Mouse (Mus musculus): ENCODE results near the gene Gm43552. TPM values are rescaled to one million over a fixed set of nuclear protein-coding genes. Genes with fewer than 3 reads are reported as not detected.

The Gm43552 gene
- total RNA-seq, 1 experiment from 2014 or later = not detected

DNA sequence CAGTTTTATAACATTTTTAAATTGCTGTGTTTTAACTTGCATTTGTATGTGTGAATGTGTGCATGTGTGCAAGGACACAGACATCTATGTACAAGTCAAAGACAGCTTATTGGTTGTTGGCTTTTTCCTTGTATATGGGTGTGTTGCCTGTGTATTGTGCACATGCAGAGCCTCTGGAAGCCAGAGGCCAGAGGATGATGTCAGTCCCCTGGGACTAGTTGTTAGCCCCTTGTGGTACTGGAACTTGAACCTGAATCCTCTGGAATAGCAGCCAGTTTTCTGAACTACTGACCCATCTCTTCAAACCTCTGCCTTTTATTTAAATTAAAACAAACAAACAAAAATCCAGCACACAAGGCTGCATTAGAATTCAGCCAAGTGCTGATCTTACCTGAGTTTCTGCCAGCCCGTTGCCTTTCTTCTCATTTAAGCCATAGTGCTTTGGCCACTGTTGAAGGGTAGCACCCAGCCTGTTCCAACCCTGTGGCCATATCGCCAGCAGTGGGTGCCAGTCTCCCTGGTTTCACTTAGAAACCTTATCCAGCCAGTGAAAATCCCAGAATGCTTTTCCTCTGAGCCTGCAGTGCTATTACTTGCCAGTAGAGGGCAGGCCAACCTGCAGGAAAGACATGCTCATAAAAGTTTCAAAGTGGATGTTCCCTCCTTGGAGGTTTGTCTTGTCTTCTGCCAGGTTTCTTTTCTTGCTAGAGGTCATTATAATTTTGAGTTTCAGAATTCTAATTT lies 91.2 kb downstream of the Gm43552 start:
- peak; percentile 92 for ATAC-seq (replicated peaks; ENCODE audit: insufficient number of reproducible peaks, low FRiP score, low TSS enrichment, poor library complexity, severe bottlenecking)

DNA sequence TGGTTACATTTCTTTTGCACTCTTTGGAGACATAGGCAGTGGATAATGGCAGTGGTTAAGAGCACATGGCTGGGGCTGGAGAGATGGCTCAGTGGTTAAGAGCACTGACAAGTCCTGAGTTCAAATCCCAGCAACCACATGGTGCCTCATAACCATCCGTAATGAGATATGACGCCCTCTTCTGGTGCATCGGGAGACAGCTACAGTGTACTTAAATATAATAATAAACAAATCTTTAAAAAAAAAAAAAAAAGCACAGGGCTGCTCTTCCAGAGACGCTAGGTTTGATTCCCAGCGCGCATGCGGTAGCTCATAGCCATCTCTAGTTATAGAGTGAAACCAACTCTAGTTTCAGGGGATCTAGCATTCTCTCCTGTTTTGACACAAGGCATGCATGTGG lies 98.2 kb downstream of the Gm43552 start:
- ATAC-seq (replicated peaks; ENCODE audit: insufficient number of reproducible peaks, low FRiP score, low TSS enrichment, poor library complexity, severe bottlenecking) = no peak

DNA sequence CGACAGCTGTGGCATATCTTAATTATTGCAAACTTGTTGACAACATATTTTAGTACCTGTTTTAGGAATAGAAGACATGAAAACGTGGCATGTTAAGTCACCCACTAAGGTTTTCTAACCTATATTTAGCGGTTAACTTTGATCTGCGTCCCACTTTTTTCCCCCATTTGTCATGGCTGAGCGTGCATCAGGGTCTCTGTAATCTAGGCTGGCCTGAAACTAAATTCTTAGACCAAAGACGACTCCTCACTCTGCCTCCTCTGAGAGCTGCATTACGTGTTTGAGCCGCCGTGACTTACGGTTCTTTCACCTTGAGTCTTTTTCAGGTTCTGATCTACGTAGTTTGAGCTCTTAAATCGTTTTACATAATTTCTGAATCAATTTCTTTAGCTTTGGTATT lies 100.9 kb downstream of the Gm43552 start:
- ATAC-seq (replicated peaks; ENCODE audit: insufficient number of reproducible peaks, low FRiP score, low TSS enrichment, poor library complexity, severe bottlenecking) = no peak

DNA sequence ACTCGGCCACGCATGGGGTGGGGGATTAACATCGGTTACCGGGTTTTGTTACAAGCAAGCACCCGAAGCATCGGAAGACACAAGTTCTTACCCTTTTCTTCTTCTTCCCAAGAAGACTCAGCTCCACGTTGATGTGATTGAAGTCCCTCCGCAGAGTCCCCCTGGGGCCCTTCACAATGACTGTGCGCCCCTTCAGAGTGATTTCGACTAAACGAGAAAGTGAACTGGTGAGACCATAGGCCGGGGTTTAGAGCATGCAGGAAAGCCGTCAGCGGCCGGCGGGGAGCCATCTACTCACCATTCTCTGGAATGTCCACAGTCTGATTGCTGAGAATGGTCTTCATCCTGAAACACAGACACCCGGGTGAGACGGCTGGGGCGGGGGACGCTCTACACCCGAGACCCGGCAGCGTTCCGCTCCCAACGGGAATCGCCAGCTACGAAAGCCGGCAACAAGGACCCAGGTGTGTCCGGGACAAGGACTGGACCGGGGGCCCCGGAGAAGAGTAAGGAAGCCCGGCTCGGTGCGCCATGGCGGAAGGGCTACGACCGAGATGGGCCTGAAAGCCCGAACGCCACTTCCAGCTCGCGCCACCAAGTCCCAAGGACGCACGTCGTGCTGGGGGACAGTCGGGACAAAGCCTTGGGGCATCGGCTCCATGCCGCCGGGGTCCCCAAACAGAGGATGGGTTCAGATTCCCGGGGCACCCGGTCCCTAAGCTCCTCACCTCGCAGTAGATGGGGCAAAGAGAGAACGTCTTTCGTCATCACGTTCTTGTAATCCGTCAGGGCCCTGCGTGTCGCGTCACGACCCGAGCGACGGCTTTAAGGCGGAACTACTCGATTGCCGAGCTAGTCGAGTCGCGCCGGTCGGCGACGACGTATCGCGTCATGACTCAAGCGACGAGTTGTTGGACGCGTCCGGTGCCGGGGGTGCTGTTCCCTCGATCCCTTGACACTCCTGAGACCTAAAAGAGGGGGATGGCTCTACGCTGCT lies 101.7 kb downstream of the Gm43552 start, which contains the start of the genes Rpl9 and Lias:
Gene Rpl9, minus strand, starts transcription at position 797 of the 997 bp plus-strand sequence.
Gene Lias, plus strand, starts transcription at position 850 of the 997 bp plus-strand sequence.
- ATAC-seq (replicated peaks; ENCODE audit: insufficient number of reproducible peaks, low FRiP score, low TSS enrichment, poor library complexity, severe bottlenecking) = peak; percentile 98

DNA sequence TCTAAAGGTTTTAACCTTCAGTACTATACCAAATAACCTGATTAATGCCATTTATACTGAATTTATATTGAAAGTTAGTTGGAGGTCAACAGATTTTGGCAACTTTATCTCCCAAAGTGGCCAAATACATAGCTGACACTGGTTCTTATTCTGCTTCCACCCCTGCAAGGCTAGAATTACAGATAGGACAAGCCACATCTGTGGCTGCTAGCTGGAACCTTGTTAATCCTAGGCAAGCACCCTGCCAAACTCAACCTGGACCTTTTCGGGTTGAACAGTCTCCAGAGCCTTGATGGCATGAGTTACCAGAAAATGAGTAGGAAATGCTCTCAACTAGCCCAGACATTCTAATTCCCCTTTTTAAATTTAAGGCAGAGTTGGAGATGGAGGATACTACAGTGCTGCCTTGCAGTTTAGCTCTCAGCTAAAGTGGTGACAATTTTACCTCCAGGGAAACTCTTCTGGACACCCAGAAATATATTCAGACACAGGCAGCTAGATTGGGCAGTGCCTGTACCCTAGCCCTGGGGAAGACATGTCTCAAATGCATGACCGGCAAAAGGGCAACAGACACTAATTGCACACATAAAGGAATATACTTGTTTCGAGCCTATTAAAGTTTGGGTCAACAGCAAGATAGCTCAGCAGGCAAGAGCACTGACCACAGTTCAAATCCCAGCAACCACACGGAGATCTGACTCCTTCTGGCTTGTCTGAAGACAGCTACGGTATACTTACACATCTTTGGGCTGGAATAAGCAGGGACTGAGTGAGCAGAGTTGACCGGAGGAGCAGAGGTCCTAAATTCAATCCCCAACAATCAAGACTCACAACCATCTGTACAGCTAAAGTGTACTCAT lies 105.4 kb downstream of the Gm43552 start:
- ATAC-seq (replicated peaks; ENCODE audit: insufficient number of reproducible peaks, low FRiP score, low TSS enrichment, poor library complexity, severe bottlenecking) = no peak

DNA sequence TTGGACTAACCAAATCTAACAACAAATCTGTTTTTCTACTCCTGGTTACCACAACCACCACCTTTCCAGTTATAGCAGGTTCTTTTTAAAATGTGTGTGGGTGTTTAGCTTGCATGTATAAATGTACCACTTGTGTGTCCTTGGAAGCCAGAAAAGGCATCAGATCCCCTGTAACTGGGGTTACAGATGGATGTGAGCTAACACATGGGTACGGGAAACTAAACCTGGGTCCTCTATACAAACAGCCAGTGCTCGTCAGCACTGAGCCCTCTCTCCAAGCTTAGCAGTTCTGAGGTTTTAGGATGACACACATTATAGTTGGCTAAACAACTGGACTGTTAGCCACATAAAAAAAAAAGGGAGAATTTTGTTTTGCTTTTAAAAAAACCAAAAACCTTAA lies 106.9 kb downstream of the Gm43552 start:
- ATAC-seq (replicated peaks; ENCODE audit: insufficient number of reproducible peaks, low FRiP score, low TSS enrichment, poor library complexity, severe bottlenecking) = no peak

Other genes with a start within 250 kb of the Gm43552 start
- gene Rfc1, start 157.2 kb downstream of the Gm43552 start, total RNA-seq (2017) = 35.2 to 67.2 TPM (median 41.1 TPM) in 3 replicates
- gene Klb, start 144.5 kb downstream of the Gm43552 start, total RNA-seq (2017) = not detected in 3 replicates
- gene Rpl9, start 101.4 kb downstream of the Gm43552 start, total RNA-seq (2017) = 1,257 to 1,765 TPM (median 1,722 TPM) in 3 replicates
- 34.4 to 51.5 TPM (median 37.0 TPM) in 3 replicates for gene Lias, start 101.3 kb downstream of the Gm43552 start, total RNA-seq (2017)
- gene Ugdh, start 56.9 kb downstream of the Gm43552 start, total RNA-seq (2017) = 25.5 to 55.3 TPM (median 29.2 TPM) in 3 replicates
- 93.9 to 122 TPM (median 116 TPM) in 3 replicates for gene Smim14, start 44.4 kb upstream of the Gm43552 start, total RNA-seq (2017)
- 48.6 to 59.6 TPM (median 49.9 TPM) in 3 replicates for gene Ube2k, start 44.4 kb upstream of the Gm43552 start, total RNA-seq (2017)
- 172 to 257 TPM (median 179 TPM) in 3 replicates for gene Pds5a, start 205.4 kb upstream of the Gm43552 start, total RNA-seq (2017)

All from monocyte, adult 5-6 weeks (primary cell).